Mouse (Mus musculus): ENCODE data around the gene Eno1.
"Not testable (repeated sequence)": the region's sequence is repeated elsewhere in the genome, so short reads cannot be mapped to it uniquely, and the experiment has no call there.

Gene Eno1

GRCm38 (mm10) chr4:150249731-150250270, 13.3 kb downstream of the Eno1 start:
- no peak for DNase-seq (ENCODE audit: low read depth)

DNA sequence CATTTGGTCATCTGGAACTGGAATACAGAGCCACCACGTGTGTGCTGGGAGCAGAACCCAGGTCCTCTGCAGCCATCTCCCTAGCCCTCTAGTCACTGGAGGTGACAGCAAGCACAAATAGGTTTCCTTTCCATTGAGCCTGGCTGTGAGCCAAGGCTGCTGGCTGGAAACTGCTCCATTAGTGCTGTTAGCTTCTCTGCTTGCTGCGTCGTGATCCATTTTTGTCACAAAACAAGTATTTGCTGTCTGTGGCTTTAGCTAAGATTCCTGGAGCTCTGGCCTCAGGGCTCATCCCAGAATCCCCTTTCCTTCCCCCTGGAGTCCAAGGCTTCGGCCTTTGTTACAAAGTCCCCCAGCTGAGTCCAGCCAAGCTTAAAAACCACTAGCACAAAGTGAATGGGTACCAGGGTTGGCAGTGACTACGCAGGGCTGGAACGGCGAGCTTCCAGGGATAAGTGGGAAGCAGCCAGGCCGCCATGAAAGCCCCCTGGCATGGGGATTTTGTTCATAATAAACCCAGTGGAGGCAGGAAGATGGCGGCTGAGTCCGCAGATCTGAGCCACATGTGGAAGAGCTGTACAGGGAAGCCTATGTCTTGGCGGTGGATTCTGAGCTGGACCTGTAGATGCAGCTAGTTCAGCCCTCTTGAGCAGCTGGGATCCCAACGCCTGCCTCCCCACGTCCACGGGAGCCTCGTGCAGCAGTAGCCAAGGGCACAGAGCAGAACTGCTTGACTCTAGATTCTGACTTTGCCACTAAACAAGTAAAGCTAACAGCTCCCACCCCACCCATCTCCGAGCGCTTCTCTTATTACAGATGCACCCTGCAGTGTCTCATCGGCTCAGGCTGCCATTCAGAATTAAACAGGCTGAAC, 14.3 kb downstream of the Eno1 start:
- no peak for DNase-seq (ENCODE audit: low read depth)

DNA sequence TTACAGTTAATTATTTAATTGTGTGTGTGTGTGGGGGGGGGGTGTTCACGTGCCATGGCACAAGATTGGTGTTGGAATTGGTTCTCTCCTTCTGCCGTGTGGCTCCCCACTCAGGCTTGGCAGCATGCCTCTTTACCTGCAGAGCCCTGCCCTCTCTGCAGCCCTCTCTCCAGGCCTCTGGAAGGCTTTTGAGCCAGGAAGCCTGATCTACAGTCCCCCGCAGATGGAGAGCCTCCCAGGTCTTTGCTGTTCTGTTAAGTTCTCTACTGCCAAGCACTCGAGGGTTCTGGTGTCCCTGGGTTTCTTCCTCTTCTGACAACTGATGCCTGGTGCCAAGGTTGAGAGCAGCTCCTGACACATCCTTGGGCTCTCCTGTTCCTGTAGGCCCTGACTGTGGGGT, 17.9 kb downstream of the Eno1 start:
- DNase-seq (ENCODE audit: low read depth): no peak

DNA sequence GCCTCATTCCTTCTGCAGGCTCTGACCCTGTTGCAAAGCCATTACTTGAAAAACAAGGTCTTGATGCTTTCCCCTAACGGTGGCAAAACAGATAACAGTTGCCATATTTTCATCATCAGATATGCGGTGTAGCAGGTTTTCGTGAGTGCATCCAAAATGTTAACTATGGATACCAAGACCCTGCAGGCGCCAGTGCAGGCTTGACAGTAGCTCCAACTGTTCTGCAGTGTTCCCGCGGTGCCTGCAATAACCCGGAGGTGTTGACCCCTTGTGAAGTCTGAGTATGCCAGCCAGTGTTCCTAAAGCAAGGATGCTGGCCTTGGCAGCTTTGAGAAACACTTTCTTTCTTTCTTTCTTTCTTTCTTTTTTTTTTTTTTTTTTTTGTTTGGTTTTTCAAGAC, 18.7 kb downstream of the Eno1 start:
- no peak for DNase-seq (ENCODE audit: low read depth)

DNA sequence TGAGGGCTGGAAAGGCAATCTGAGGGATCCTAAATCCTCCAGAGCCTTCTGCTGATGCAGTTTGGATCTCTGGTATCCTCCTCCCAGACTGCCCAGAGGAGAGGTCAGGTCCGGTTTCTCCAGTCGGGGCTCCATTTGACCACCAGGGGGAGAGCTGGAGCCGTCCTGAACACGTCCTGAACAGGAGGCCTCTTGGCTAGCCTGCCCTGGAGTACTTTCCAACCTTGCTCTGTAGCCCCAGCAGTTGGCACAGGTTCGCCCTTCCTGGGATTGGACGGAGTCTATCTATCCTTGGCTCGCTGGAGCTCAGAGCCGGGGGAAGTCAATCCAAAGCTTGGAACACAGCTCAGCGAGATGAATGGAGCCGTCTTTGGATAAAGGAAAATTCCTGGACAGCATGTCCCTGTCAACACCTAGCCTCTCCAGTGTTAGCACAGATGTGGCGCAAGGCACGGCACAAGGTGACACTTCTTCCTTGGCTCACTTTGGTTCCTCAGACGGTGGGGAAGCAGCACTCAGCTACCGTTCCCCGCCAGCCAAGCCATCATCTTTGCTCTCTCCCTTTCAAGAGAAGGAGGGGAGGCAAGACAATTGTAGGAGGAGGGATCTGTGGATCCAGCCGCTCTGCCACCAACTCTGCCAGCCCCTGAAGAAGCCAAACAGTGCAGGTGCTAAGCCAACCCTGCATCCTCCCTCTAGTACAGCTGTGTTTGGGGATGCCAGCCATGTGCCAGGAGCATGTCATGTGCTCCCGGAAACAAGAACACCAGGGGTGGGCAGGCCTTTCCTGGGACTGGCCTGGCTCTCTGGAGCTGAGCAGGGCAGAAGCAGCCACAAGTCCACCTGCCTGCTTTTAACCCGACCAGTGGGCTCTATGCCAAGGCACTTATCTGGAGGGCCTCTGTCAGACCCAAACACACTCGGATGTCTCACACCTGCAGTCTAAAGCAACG, 21.0 kb downstream of the Eno1 start:
- DNase-seq (ENCODE audit: low read depth): no peak

DNA sequence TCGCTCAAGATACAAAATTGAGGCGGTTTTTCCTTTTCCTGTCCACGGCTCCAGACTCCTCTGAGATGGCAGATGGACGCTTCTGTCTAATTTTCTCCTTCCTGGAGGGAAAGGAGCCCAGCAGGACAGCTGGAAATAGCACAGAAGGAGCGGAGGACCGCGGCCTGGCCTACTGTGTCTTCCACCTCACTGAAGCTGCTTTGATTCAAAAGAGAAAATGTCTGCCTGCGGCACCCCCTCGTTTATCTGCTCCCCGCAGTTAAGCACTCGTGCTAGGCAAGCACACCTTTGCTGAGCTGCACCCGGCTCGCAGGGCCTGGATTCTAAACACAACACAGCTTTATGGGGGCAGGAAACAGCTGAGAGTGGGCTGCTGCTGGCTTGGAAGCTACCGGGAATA, 21.9 kb downstream of the Eno1 start:
- no peak for DNase-seq (ENCODE audit: low read depth)

DNA sequence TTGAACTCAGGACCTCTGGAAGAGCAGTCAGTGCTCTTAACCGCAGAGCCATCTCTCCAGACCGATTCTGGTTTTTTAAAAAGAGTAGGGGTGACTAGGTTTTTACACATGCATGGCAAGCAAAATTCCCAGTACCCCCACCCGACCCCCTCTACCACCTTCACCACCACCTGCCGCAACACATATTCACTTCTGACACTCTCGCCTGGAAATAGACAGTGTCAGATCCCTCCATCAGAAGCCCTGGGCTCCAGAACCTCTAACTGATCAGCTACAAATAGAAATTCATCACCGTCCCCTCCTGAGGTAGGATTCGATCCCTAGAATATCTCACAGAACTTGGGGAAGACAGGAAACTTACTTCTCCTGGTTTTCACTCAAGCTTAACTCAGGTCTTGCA, 23.1 kb downstream of the Eno1 start:
- DNase-seq (ENCODE audit: low read depth): no peak

DNA sequence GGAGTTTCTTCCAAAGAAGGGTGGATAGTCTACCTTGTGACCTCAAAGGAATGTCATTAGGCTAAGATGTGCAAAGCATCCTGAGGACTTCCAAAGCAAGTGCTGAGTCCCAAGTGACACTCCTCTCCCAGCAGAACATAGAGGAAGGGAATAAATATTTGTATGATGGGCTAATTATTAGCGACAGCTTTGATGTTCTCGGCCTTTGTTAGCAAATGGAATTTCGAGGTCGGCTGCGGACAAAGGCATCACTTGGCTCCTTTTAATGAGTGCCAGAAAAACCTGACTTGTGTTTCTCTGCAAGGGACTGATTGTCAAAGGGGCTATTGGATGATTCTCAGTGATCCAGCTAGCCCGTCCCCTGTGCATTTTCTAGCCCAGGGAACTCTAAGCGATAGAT, 23.6 kb downstream of the Eno1 start:
- no peak for DNase-seq (ENCODE audit: low read depth)

GRCm38 (mm10) chr4:150260745-150261144, 24.2 kb downstream of the Eno1 start:
- DNase-seq (ENCODE audit: low read depth): no peak

DNA sequence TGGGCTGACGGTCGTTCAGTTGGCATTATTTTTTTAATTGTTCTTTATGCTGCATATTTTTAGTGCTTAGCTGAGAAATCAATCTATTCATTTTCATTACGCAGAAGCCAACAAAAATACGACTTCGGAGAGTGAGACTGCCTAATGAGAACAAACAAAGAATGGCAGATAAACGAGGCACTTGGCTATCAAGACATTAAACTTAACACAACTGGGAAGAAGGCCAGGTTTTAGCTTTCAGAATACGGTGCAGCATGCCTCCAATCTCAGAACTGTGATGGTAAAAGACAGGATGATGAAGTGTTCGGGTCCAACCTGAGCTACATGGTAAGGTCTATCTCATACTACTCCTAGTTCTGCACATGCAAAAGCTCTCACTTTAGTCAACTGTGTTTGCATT, 25.8 kb downstream of the Eno1 start:
- DNase-seq (ENCODE audit: low read depth): no peak

GRCm38 (mm10) chr4:150264903-150265302, 28.4 kb downstream of the Eno1 start:
- DNase-seq (ENCODE audit: low read depth): no peak

DNA sequence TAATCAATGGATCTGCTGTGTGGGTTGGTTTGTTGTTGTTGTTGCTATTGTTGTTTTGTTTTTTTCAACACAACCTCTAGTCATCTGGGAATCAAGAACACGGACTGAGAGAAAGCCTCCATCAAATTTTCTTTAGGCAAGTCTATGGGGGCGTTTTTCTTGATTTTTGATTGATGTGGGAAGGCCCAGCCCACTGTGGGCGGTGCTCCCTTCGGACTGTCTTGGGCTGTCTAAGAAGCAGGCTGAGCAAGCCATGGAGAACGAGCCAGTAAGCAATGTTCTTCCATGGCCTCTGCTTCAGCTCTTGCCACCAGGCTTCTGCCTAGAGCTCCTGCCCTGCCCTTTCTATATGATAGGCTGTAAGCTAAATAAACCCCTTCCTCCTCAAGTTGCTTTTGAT, 28.9 kb downstream of the Eno1 start:
- DNase-seq (ENCODE audit: low read depth): no peak

GRCm38 (mm10) chr4:150266655-150267223, 30.2 kb downstream of the Eno1 start:
- no peak for DNase-seq (ENCODE audit: low read depth)

DNA sequence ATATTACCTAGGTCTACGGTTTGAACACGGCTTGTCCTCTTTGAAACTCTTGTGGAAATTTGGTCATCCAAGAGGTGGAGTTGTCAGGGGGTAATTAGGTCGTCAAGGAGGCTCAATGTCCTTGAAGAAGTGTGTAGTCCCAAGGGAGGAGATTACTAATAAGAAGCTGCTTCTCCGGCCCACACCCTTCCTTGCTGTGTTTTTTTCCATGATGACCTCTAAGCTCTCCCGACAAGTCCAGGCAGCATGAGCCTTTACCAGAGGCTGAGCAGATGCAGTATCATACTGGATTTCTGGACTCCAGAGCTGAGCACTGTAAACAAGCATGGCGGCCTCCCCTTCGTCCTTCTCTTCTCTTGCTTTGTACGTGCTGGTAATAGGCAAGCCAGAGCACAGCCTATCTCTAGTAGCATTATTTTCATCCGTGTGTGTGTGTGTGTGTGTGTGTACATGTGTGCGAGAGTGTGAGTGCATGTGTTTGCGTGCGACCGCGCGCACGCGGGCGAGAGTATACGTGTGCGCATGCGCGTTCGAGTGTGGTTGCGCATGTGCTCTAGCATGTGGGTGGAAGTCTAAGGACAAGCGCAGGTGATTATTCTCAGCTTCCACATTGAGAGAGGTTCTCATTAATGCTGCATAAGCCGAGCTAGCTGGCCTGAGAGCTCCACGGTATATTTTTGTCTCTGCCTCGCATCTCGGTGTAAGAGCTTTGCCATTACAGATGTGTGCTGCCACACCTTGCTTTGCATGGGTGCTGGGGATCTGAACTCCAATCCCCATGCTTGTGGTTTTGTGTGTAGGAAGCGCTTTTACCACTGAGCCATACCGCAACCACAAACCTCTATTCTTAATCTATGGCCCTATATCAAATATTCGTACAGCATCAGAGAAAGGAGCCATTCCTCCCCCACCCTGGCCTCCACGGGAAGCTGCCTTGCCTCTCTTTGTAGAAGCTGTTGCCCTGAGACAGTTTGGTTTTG, 32.4 kb downstream of the Eno1 start:
- DNase-seq (ENCODE audit: low read depth): no peak

GRCm38 (mm10) chr4:150269679-150270078, 33.2 kb downstream of the Eno1 start:
- DNase-seq (ENCODE audit: low read depth): peak; percentile 33

- DNase-seq (ENCODE audit: low read depth): not testable (repeated sequence)
Measured at GRCm38 (mm10) chr4:150270718-150271117, 34.2 kb downstream of the Eno1 start.

- peak; percentile 59 for DNase-seq (ENCODE audit: low read depth)
Measured at GRCm38 (mm10) chr4:150272725-150273124, 36.2 kb downstream of the Eno1 start.

- no peak for DNase-seq (ENCODE audit: low read depth)
Measured at GRCm38 (mm10) chr4:150275531-150275930, 39.0 kb downstream of the Eno1 start.

GRCm38 (mm10) chr4:150279336-150279735, 42.8 kb downstream of the Eno1 start:
- DNase-seq (ENCODE audit: low read depth): not testable (repeated sequence)

GRCm38 (mm10) chr4:150280002-150280401, 43.5 kb downstream of the Eno1 start:
- no peak for DNase-seq (ENCODE audit: low read depth)

DNA sequence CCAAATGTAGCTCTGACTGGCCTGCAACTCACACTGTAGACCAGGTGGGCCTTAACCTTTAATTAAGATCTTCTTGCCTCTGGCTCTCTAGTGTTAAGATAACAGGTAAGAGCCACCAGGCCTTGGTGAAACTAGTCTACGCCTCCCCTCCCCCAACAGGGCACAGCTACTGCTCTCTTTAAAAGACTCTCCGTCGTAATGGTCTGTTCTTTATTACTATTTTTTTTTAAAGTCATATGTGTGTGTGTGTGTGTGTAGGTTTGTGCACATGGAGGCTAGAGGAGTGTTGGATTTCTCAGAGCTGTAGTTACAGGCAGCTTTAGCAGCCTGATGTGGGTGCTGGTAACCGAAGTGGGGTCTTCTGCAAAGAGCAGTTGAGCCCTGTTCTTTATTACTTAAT, 43.9 kb downstream of the Eno1 start:
- DNase-seq (ENCODE audit: low read depth): no peak

All from c-Kit-positive CD71-negative TER-119-negative erythroid progenitor cells, embryonic 14.5 days (primary cell).